Mouse (Mus musculus): ENCODE measurements at regions not wholly inside any gene's neighbourhood (a gene's known extent, or its start where the extent isn't known, plus 50 kb on each side); places are given as distances from the start of the nearest gene placed in this dataset.

DNA sequence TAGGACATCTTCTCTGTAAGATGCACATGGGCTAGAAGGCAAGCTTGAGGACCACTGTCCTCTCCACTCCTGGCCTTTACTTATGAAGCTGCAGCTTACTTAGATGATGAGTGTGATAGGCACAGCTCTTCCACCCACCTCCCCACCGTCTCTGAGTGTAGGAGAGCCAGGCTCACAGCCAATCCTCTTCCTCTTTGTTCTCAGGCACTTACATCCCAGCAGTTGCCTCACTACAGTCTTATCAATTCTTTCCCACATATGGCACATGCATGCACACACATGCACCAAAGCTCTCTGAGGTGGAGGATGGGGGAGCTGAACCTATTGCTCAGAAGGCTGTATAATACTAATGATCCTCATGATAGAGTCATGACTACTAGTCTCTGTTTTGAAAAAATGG lies 72.1 kb upstream of the Picalm start:
- H3K4me3 ChIP-seq (ENCODE audit: control insufficient read depth, insufficient read depth, low read length) = no peak overlapping the region
- H3K36me3 ChIP-seq (ENCODE audit: control insufficient read depth, insufficient read depth, low read length) = no peaks in the 10 kb centered on the region
- TF ChIP-seq POLR2A (IDR thresholded peaks at IDR 0.05; ENCODE audit: control insufficient read depth, extremely low read depth, insufficient read depth, low read length, poor library complexity) (no peak), CTCF (IDR thresholded peaks at IDR 0.05; ENCODE audit: borderline replicate concordance, control insufficient read depth, extremely low read depth, insufficient read depth, low read length, poor library complexity) (no peak)
- H3K27ac ChIP-seq (ENCODE audit: control insufficient read depth, insufficient read depth, low read length) = no peak overlapping the region
- H3K27me3 ChIP-seq (ENCODE audit: control insufficient read depth, insufficient read depth, low read length) = no peaks in the 10 kb centered on the region
- no peak for DNase-seq
- 56% methylated on average over 1 of the region's 1 CpGs for WGBS
- peaks cover 25% of the 10 kb centered on the region for H3K4me1 ChIP-seq (replicated peaks; ENCODE audit: control insufficient read depth, insufficient read depth, low read length)

DNA sequence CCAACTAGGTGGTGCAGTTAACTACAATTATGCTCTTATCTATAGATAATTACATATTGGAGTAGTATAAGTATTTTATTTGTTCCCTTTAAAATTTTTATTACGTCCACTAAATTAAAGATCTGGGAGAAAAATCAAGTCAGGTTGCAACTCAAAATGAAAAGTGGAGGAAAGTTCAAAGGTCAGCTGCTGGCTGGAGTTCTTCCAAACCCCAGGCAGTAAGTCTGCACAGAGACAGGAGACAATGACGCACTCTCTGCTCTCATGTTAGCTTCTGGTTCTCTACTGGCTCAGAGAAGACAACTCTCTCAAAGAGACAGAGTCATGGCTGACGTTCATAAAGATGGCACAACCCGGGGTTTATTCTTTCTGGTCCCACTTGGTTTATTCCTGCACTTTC lies 71.4 kb upstream of the Picalm start:
- H3K27me3 ChIP-seq (ENCODE audit: control insufficient read depth, insufficient read depth, low read length) = no peaks in the 10 kb centered on the region
- peaks cover 25% of the 10 kb centered on the region for H3K4me1 ChIP-seq (replicated peaks; ENCODE audit: control insufficient read depth, insufficient read depth, low read length)
- H3K27ac ChIP-seq (ENCODE audit: control insufficient read depth, insufficient read depth, low read length) = no peak overlapping the region
- no peak for DNase-seq
- WGBS = 93% methylated on average over 4 of the region's 4 CpGs
- TF ChIP-seq POLR2A (IDR thresholded peaks at IDR 0.05; ENCODE audit: control insufficient read depth, extremely low read depth, insufficient read depth, low read length, poor library complexity) = no peak
- no peak overlapping the region for H3K4me3 ChIP-seq (ENCODE audit: control insufficient read depth, insufficient read depth, low read length)
- H3K36me3 ChIP-seq (ENCODE audit: control insufficient read depth, insufficient read depth, low read length) = no peaks in the 10 kb centered on the region

DNA sequence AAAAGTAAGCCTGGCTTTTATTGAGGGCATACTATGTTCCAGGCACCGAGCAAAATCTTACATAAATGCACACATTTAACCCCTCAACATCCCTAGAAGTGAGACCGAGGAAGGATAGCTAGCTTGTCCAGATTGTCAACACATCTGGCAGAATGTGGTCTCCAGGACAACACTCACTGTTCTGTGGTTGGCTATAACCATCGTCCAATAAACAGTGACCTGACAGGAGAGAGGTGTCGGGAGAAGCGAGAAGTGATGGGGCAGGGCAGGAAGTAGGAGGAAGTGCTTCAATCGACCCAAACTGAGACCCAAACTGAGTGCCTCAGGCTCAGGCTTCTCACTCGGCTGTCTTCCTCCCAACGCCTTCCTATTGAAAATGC lies 70.8 kb upstream of the Picalm start:
- Histone ChIP-seq H3K27ac (ENCODE audit: control insufficient read depth, insufficient read depth, low read length) (peak overlapping the region; percentile 67; the same call in 1 of the 2 replicates), H3K4me3 (ENCODE audit: control insufficient read depth, insufficient read depth, low read length) (no peak overlapping the region)

DNA sequence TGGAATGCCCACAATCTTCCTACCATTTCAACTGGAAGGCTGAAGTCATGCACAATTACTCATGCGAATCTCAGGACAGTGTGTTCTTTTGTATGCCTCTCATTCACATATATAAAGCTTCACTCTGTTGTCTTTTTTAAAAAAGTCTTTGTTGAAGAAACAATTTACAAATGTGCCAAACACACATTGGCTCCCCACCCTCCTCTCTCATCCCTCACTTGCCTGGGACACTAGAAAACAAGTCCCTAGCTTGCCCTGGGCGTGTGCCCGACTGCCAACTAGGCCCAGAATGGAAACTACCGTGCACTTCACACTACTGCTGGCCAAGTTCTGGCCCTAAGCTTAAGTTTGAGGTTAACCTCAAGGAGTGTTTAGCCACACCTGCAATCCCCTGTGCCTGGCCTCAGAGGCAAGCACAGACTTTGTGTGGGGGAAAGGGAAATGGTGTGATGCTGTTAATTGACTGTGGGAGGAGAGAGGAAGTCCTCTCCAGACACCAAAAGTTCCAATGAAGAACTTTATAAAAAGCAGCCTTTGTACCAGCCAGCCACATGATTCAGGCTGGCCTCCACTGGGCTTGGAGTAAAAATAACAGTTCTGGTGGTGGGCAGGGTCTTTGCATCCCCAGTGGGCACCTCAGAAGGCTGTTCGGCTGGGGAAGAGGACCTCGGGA lies 70.2 kb upstream of the Picalm start:
- DNase-seq = peak; percentile 59
- no peaks in the 10 kb centered on the region for H3K27me3 ChIP-seq (ENCODE audit: control insufficient read depth, insufficient read depth, low read length)
- no peak for TF ChIP-seq CTCF (IDR thresholded peaks at IDR 0.05; ENCODE audit: borderline replicate concordance, control insufficient read depth, extremely low read depth, insufficient read depth, low read length, poor library complexity)
- no peak for TF ChIP-seq POLR2A (IDR thresholded peaks at IDR 0.05; ENCODE audit: control insufficient read depth, extremely low read depth, insufficient read depth, low read length, poor library complexity)
- H3K36me3 ChIP-seq (ENCODE audit: control insufficient read depth, insufficient read depth, low read length) = no peaks in the 10 kb centered on the region
- peaks cover 26% of the 10 kb centered on the region for H3K4me1 ChIP-seq (replicated peaks; ENCODE audit: control insufficient read depth, insufficient read depth, low read length)
- peak overlapping the region; percentile 67 for H3K27ac ChIP-seq (ENCODE audit: control insufficient read depth, insufficient read depth, low read length)
- 11% methylated on average over 6 of the region's 6 CpGs for WGBS
- no peak overlapping the region for H3K4me3 ChIP-seq (ENCODE audit: control insufficient read depth, insufficient read depth, low read length)

More for the DNA sequence above, 70.8 kb upstream of the Picalm start:
- 22% methylated on average over 8 of the region's 8 CpGs for WGBS
- Histone ChIP-seq H3K4me1 (replicated peaks; ENCODE audit: control insufficient read depth, insufficient read depth, low read length) (peaks cover 27% of the 10 kb centered on the region), H3K27me3 (ENCODE audit: control insufficient read depth, insufficient read depth, low read length) (no peaks in the 10 kb centered on the region), H3K36me3 (ENCODE audit: control insufficient read depth, insufficient read depth, low read length) (no peaks in the 10 kb centered on the region)
- no peak for DNase-seq
- TF ChIP-seq POLR2A (IDR thresholded peaks at IDR 0.05; ENCODE audit: control insufficient read depth, extremely low read depth, insufficient read depth, low read length, poor library complexity) (no peak), CTCF (IDR thresholded peaks at IDR 0.05; ENCODE audit: borderline replicate concordance, control insufficient read depth, extremely low read depth, insufficient read depth, low read length, poor library complexity) (no peak)

DNA sequence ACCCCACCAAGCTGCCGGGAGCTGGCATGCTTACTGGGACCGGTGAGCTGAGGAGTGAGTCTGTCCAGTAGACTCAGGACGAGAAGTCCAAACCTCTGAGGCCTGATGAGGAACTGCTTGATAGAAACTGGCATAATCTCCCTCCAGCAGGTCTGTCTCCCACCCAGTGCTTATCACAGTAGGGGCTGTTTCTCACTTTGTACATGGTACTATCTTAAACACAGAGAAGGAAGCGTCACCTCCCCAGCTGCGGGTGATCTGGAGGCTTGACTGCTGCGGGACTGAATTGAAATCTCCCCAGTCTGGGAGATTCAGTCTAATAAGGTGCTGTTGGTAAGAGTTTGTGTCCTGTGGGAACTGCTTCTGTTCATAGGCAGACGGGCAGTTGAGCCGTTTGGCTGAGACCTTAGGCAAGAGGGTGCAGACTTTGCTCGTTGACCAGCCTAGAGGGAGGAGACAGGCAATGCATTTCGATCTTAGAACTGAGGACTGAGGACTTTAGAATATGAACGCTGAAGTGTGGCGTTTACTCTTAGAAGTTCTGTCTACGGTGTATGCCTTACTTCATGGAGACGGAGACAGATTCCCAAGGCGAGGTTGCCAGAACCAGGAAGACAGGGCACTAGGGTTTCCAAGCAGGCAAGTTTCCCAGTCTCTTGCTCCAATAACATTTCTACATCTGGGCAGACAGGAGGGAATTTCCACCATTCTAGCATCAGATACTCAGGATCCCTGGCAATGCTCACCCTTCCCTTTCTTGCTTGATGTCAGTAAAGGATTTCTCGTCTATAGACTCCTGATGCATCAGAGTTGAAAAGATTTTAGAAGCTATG lies 69.5 kb upstream of the Picalm start:
- Histone ChIP-seq H3K36me3 (ENCODE audit: control insufficient read depth, insufficient read depth, low read length) (no peaks in the 10 kb centered on the region), H3K27ac (ENCODE audit: control insufficient read depth, insufficient read depth, low read length) (peak overlapping the region; percentile 62), H3K27me3 (ENCODE audit: control insufficient read depth, insufficient read depth, low read length) (no peaks in the 10 kb centered on the region), H3K4me1 (replicated peaks; ENCODE audit: control insufficient read depth, insufficient read depth, low read length) (peaks cover 25% of the 10 kb centered on the region), H3K4me3 (ENCODE audit: control insufficient read depth, insufficient read depth, low read length) (no peak overlapping the region)
- DNase-seq = peak; percentile 29
- WGBS = 38% methylated on average over 16 of the region's 16 CpGs
- TF ChIP-seq CTCF (IDR thresholded peaks at IDR 0.05; ENCODE audit: borderline replicate concordance, control insufficient read depth, extremely low read depth, insufficient read depth, low read length, poor library complexity) (no peak), POLR2A (IDR thresholded peaks at IDR 0.05; ENCODE audit: control insufficient read depth, extremely low read depth, insufficient read depth, low read length, poor library complexity) (no peak)

DNA sequence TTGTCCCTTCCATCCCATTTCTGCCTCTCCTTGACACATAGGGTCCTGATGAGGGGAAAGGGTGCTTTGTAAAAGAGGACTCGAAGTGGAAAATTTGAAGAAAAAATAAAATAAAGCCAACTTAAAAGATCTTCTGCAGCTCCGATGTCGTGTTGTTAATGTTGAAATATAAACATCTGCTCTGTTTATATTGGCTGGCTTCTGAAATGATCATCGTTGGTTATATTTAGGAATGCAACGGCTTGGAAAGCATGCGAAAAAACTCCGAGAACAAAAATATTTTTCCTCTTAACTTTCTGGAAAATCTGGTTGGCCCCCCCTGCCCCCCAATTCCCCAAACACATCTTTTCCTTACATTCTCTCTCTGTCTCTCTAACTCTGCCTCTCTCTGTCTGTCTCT lies 68.3 kb upstream of the Picalm start:
- Histone ChIP-seq H3K27ac (ENCODE audit: control insufficient read depth, insufficient read depth, low read length) (no peak overlapping the region), H3K27me3 (ENCODE audit: control insufficient read depth, insufficient read depth, low read length) (no peaks in the 10 kb centered on the region), H3K36me3 (ENCODE audit: control insufficient read depth, insufficient read depth, low read length) (no peaks in the 10 kb centered on the region), H3K4me1 (replicated peaks; ENCODE audit: control insufficient read depth, insufficient read depth, low read length) (peaks cover 28% of the 10 kb centered on the region), H3K4me3 (ENCODE audit: control insufficient read depth, insufficient read depth, low read length) (no peak overlapping the region)
- DNase-seq = no peak
- 93% methylated on average over 7 of the region's 7 CpGs for WGBS
- TF ChIP-seq CTCF (IDR thresholded peaks at IDR 0.05; ENCODE audit: borderline replicate concordance, control insufficient read depth, extremely low read depth, insufficient read depth, low read length, poor library complexity) = no peak
- TF ChIP-seq POLR2A (IDR thresholded peaks at IDR 0.05; ENCODE audit: control insufficient read depth, extremely low read depth, insufficient read depth, low read length, poor library complexity) = no peak

All from thymus, adult 2 months (tissue).